Mouse (Mus musculus) testis, postnatal 10 days (tissue): Measurements from ENCODE around the gene Scgb2b24.

Experiments
- DNase-seq: peaks from one replicate; pipeline ENCODE4 v3.0.0; 2021; ENCODE audit warnings: low spot score

Scgb2b24 gene

GRCm38 (mm10) chr7:33739212-33739611 is at the start of gene Scgb2b24:
TSS of gene Scgb2b24 (minus strand) at chr7:33739312.
- DNase-seq = no peak

- DNase-seq = no peak
Measured at GRCm38 (mm10) chr7:33743499-33743898, 4.4 kb upstream of the Scgb2b24 start, which contains the start of gene Scgb1b24. TSS of gene Scgb1b24 (plus strand) at chr7:33743799.

GRCm38 (mm10) chr7:33689864-33690263 is 49.2 kb downstream of the Scgb2b24 start:
- DNase-seq = no peak
